Mouse (Mus musculus) cerebellum, adult 18-20 months (tissue): ENCODE measurements around the gene 1700034J05Rik.

Experiments used
- DNase-seq, 2 experiments: peaks; one replicate each; pipeline ENCODE4 v3.0.0; 2021

Gene 1700034J05Rik

DNA sequence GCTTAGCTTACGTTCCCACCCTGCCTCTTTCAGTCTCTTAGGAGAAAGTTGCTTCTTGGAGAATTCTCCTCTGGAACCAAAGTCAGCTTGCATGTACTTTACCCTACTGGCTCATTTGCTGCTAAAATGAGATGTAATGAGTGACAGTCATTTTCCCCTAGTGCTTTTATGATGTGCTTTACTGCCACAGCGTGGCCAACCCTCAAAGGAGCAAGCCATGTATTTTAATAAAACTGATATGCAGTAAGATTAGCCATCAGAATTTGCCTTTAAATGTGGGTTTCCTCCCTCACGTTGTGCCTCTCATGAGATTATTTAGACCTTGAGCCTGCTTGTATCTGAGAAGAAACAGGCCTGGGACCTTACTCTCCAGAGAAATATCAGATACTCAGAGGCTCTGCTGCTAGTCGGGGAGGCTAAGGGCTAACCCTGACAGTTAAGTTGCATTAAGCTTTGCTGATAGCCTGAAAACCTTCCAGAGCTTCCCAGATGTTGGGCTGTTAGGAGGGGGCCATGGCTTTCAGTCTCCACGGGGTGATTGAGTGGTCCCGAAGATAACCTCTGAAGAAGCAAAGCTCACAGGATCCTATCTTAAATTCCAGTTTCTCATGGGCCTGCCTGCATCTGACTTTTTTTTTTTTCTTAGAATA, 7.7 kb upstream of the 1700034J05Rik start:
- DNase-seq, result no peak

DNA sequence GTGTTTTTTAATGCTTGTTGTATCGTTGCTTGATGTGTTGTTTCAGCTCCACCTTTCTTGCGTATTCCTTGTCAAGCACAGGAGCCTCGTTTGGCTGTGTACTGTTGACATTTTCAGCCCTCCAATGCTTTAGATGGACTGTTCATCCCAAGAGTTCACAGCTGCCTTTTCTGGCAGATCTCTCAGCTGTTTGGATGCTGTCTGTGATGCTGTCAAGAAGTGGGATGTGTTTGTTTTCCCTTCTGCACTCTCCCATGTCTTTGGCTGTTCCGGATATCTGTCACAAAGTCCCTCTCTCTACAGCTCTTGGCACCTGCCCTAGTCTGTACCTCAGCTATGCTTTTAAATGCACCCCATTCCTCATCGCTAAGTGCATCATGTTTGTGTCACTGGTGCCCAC, 6.7 kb upstream of the 1700034J05Rik start:
- DNase-seq, result no peak

- no peak for DNase-seq
These were observed 5.9 kb upstream of the 1700034J05Rik start for GRCm38 (mm10) chr6:146959908-146960680.

- DNase-seq, result no peak
These were observed 4.5 kb upstream of the 1700034J05Rik start for GRCm38 (mm10) chr6:146958694-146959093.

DNA sequence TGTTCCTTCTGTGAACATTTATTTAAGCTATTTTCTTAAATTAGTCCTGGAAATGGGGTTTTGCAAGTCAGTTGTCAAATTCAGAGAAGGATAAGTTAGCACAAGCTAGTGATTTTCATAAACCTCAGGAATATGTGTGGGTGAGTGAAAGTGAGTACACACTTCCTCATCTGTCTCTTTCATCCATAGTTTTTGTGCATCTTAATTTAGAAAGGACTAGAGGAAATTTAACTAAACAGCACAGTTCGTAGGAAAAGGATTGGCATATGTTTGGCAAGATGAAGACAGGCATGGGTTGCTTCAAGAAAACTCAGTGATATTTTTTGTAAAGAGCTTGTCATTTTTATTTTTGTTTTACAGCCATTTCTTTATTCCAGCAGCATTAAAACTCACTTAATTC, 2.7 kb upstream of the 1700034J05Rik start:
- no peak for DNase-seq

DNA sequence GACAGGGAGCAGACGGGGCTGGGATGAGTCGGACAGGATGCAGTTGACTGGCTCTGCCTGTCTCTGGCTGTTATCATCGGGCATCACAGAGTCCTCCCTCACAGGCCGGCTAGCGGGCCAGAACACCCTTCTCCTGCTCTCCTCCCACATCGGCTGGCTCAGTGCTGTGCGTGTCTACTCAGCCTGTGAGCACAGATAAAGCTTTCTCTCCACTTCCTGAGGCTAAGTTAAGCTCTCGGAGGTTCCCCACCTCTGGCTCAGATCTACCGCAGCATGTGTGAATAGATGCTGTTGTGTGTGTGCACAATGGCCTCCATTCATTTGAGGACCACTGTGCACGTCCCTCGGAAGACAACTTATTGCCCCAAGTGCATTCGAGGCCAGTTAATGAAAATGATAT, 1.7 kb upstream of the 1700034J05Rik start:
- no peak for DNase-seq

DNA sequence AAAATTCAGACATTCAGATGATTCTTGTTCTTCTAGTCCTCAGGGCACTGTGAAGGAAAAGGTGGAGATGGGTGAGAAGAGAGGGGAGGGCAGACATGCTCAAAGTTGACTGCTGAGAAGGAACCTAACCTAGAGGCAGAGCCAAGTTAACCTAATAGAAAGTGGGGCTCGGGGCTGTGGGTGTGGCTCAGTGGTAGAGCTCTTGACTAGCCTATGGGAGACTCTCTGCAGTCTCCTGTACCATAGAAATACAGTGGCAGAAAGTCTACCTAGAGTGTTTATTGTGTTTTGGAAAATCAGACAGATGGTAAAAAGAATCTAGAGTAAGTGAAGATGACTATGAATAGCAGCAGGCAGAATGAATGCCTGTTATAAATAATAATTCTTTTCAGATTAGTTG, 1.3 kb upstream of the 1700034J05Rik start:
- no peak for DNase-seq

DNA sequence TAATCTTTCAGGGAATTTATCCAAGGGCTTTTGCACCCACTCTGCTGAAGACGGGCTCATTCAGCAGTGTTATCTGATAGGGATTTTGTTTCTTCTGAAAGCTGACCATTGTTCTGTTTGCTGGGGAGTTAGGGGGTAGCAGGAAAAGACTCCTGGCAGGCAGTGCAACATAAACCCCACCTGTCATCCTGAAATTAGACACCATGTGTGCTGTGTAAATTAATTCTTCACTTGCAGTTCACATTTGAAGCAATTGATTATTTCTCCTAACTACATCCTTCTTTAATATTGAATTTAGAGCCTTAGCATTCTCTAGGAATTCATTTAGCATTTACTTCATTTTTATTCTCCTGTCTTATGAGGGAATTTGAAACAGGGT, 3.8 kb downstream of the 1700034J05Rik start:
- no peak for DNase-seq

DNA sequence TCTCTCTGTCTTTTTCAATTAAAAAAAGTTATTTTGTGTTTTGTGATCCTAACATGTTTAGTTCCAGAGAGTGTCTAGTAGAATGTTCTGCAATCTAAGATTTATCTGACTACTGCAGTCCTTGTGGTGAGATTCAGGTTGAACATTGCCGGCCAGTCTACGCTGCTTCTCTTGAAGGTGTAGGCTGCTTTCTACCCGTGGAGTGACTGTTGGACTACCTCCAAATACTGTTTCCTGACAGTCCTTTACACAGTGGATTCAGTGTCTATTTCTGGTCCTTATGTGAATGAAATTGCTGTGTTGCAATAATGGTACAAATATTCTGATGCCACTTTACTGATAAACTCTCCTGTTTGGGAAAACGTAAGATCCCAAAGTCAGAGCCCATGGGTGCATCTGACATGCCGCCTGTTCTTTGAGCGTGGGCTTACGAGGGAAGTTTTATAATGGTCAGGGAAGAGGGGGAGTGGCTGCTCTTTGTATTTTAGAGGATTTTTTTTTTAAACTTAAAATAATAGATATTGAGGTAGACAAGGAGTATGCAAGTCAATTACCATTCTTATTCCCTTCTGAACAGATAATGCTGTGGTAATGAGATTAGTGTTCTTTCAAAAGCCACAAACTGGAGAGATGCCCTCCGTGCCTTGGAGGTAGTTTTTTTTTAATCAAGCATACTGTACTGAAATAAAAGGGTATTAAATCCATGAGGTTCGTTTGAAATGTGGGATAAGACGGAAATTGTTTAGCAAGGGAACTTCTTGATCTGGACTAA, 4.4 kb downstream of the 1700034J05Rik start:
- DNase-seq, result no peak

- no peak for DNase-seq
These were observed 7.0 kb downstream of the 1700034J05Rik start for GRCm38 (mm10) chr6:146947186-146947585.

DNA sequence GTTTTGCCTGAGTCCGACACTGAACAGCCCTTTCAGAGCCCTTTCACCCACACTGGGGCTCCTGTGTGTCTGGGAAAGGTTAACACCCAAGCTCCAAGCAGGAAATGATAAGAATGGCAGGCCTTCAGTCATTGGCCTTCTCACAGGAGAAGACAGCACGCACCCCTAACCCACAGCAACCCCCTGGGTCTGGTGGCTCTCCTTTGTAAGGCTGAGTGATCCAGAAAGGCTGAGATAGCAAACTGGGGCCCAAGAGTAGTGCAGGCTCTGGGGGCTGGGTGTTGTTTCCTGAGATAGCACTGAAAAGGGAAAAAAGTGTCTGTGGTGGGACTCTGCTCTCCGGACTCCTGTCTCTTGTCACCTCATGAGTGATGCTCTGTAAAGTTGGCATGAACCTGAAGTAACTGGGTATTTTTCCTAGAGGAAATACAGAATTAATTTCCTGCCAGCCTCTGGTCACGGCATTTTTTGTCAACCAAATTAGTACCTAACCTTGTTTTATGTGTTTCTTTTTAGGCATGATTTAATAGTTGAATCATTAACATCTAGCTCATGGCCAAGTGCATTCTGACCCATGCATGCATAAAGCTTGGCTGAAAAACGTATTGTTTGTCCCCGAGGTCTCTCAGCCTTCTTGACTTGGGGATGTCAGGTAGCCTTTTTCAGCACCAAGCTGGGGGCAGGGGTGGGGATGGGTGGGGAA, 7.7 kb downstream of the 1700034J05Rik start:
- DNase-seq, result no peak

GRCm38 (mm10) chr6:146944830-146945229, 9.4 kb downstream of the 1700034J05Rik start:
- no peak for DNase-seq

DNA sequence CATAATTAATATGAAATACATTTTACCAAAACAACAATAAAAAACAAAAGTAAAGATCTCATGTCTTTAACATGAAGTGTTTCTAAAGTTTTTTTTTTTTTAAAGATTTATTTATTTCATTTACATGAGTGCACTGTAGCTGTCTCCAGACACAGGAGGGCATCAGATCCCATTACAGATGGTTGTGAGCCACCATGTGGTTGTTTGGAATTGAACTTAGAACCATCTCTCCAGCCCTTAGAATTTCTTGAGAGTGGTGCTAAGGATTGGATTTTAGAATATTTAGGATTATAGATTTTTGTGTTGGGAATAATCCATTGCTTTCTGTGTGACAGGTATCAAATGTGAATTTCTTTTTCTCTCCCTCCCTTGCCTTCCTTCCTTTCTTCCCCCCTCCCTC, 10.2 kb downstream of the 1700034J05Rik start:
- no peak for DNase-seq

- no peak for DNase-seq
These were observed 12.5 kb downstream of the 1700034J05Rik start for GRCm38 (mm10) chr6:146941505-146942275.

DNA sequence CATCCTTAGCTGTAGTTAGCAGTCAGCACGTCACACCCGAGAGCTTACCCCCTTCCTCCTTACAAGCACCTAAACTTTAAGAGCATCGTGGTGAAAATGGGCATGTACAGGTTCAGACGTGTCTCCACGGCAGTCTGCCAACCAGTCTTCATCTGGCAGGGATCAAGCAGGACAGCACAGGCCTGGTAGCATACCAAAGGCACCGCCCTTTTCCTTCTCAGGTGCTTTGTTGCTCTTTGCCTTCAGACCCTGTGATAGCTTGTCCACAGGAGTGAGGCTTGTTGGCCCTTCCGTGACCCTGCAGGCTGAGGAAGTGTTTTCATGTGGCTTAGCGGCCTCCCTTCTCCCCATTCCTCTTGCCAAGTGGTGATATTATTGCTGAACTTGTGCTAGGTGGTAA, 15.2 kb downstream of the 1700034J05Rik start:
- DNase-seq, result no peak

DNA sequence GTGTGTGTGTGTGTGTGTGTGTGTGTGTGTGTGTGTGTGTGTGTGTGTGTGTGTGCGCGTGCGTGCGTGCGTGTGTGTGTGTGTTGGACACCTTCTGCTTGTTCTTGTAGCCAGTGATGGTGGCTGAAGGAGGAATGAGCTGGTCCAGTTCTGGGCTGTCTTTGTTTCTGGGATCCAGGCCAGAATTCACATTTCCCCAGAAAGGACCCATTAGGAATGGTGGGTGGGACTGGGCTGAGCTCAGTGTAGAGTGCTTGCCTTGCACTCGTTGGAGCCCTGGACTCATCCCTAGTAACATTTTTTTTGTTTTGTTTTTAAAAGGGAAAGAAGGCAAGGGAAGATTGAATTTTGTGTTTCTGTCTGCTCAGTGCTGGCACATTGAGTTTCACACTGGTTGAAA, 18.3 kb downstream of the 1700034J05Rik start:
- no peak for DNase-seq

- DNase-seq, result no peak
These were observed 21.1 kb downstream of the 1700034J05Rik start for GRCm38 (mm10) chr6:146933123-146933522.

- DNase-seq, result no peak
These were observed 25.2 kb downstream of the 1700034J05Rik start for GRCm38 (mm10) chr6:146929031-146929430.

DNA sequence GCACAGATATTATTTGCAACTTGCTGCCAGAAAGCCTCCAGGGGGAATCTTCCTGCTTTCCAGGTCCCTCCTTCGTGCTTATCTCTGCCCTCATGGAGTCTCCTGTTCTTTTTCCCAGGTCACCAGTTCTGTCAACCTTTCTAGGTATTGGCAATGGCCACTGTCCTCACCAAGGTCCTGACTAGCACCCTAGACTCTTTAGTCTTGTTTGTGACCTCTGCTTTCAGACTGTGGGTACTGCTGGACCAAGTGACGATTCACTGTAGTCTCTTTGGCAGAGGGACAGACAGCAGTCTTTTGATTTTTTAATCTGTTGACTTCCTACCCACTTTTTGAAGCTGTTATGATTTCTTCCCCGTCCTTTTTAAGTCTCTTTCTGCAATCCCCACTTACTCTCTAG, 26.1 kb downstream of the 1700034J05Rik start:
- no peak for DNase-seq

- DNase-seq, result no peak
These were observed 27.7 kb downstream of the 1700034J05Rik start for GRCm38 (mm10) chr6:146926415-146926980.

DNA sequence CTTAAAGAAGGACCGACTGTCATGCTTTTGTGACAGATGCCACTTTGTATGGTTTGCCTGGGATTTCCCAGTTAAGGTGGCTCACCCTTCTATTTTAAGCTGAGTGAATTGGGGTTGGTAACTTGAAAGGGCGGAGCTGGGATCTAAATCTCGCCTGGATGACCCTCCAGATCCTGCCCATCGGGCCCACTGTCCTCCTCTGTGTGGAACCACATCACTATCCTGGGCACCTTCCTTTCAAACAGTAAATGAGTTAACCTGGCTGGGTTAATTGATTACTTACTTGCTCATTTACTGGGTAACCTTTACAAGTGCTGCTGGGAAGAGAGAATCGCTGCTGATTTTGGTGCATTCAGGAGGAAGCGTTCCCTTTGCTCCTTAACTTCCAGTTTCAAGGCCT, 35.9 kb downstream of the 1700034J05Rik start:
- no peak for DNase-seq

- no peak for DNase-seq
These were observed 36.8 kb downstream of the 1700034J05Rik start for GRCm38 (mm10) chr6:146917396-146917795.
